Mouse (Mus musculus) myocyte (in vitro differentiated cells): ENCODE measurements at regions not wholly inside any gene's neighbourhood (a gene's known extent, or its start where the extent isn't known, plus 50 kb on each side); places are given as distances from the start of the nearest gene placed in this dataset.

Source experiments
- CEBPB ChIP-seq: IDR thresholded peaks from 2 replicates; pipeline ENCODE4 v1.6.1; 2011; ENCODE audit warnings: mild to moderate bottlenecking, moderate library complexity; ENCODE audit not compliant: poor library complexity, insufficient read depth, severe bottlenecking
- MAX ChIP-seq: IDR thresholded peaks from one replicate; pipeline ENCODE4 v1.6.1; 2011; ENCODE audit warnings: low read depth, mild to moderate bottlenecking, control low read depth
- MYOD1 ChIP-seq, 3 experiments: IDR thresholded peaks; one replicate each; pipeline ENCODE4 v1.6.1; 2011; ENCODE audit warnings: control low read depth in 2 of 3, low read depth in 2 of 3, mild to moderate bottlenecking in 2 of 3, moderate library complexity in 1 of 3; ENCODE audit not compliant: insufficient read length in 2 of 3, control insufficient read depth in 1 of 3
- POLR2A ChIP-seq: IDR thresholded peaks from one replicate; pipeline ENCODE4 v1.6.1; 2011; ENCODE audit warnings: low read depth, mild to moderate bottlenecking, control low read depth, moderate library complexity; ENCODE audit not compliant: insufficient read length
- TCF3 ChIP-seq: IDR thresholded peaks from one replicate; pipeline ENCODE4 v1.6.1; 2011; ENCODE audit warnings: low read depth, control low read depth; ENCODE audit not compliant: insufficient read length
- USF1 ChIP-seq: IDR thresholded peaks from one replicate; pipeline ENCODE4 v1.6.1; 2011; ENCODE audit warnings: low read depth, mild to moderate bottlenecking, control low read depth, moderate library complexity

DNA sequence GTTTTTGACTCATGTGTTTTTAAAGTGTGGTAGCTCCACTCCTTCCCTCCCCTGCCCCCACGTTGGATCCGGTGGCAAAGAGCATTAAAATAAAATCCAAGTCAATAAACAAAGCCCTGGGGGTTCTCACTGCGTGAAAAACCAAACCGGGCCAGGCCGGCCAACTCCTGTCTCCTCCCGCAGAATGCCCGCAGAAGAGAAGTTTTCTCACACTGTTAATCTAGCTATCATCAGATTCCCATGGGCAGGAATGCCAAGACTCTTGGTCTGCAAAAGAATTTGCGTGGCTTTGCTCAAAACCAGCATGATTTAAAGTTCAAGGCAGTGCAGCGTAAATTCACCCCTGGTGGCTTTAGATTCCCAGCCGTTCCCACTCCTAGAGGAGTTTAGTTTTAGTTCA lies 219.0 kb downstream of the Nkx6-1 start:
- TF ChIP-seq CEBPB (no peak), MAX (no peak), POLR2A (no peak), USF1 (no peak), MYOD1 (IDR thresholded peaks at IDR 0.05; ENCODE audit: control insufficient read depth in 1 of 3, insufficient read length in 2 of 3, low read depth in 2 of 3) (no peak), TCF3 (no peak)
